Mouse (Mus musculus): ENCODE measurements at regions not wholly inside any gene's neighbourhood (a gene's known extent, or its start where the extent isn't known, plus 50 kb on each side); places are given as distances from the start of the nearest gene placed in this dataset.

DNA sequence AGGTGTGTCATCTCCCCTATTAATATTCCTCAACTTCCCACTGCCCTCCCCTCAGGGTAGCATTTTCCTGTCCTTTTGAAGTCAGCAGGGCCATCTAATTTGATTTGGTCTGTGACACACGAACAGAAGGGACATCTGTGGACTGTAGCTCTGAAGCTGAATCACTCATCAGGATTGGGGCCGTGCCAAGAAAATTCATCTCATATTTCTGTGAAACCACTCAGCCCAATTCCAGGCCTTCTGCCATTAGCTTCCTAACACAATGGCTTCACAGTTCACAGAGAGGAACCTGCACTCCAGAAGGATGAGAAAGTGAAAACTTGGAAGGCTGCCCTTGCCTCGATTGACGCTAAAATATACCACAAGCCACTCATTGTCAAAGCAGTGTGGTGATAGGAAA, 86.1 kb downstream of the Abhd5 start:
- WGBS = 71% methylated on average over 4 of the region's 4 CpGs
- Histone ChIP-seq H3K4me1 (ENCODE audit: control insufficient read depth, insufficient read depth, low read length) (no peaks in the 10 kb centered on the region), H3K27ac (replicated peaks; ENCODE audit: low read depth, low read length) (no peak overlapping the region), H3K9ac (replicated peaks; ENCODE audit: low read length) (no peak overlapping the region), H3K4me3 (replicated peaks; ENCODE audit: low read depth, low read length) (no peak overlapping the region), H3K36me3 (ENCODE audit: control insufficient read depth, insufficient read depth, low read length) (no peaks in the 10 kb centered on the region), H3K27me3 (ENCODE audit: control insufficient read depth, insufficient read depth, low read length) (no peaks in the 10 kb centered on the region), H3K9me3 (ENCODE audit: control insufficient read depth, low read length) (no peaks in the 10 kb centered on the region), H3K4me2 (ENCODE audit: low read length) (no peak overlapping the region)
- no peak for ATAC-seq (ENCODE audit: low FRiP score, low TSS enrichment)
- no peak for DNase-seq

DNA sequence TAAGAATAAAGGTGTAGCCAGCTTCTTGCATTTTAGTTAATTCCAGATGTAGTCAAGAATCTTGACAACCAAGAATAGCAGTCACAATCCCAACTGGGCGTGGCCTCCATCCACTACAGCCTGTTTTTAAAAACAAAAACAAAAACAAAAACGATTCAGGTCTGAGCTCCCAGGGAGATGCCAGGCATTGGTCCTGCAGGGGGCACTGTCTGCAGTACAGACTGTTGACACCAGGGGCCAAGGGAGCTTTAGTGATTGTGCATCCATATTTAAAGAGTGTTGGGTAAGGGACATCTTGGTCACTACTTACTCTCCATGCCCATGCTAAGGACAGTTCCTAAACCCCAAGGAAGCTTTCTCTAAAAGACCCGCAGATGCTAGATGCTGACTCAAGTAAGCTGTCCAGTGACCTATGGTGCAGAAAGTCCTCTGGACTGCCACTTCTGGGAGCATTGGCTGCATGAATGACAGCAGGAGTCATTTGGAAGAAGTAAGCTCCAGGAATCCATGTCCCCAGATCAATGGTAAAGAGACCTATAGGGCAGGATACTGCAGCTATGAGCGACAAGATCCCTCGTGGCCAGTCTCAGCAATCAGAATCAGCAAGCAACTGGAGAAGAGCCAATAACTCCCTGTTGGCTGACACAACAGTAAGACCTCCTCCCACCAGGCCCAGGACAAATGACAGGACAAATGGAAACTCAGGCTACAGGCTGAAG, 95.1 kb downstream of the Abhd5 start:
- DNase-seq = no peak
- H3K27ac ChIP-seq (replicated peaks; ENCODE audit: low read depth, low read length) = no peak overlapping the region
- no peak overlapping the region for H3K4me2 ChIP-seq (ENCODE audit: low read length)
- no peaks in the 10 kb centered on the region for H3K9me3 ChIP-seq (ENCODE audit: control insufficient read depth, low read length)
- H3K4me1 ChIP-seq (ENCODE audit: control insufficient read depth, insufficient read depth, low read length) = no peaks in the 10 kb centered on the region
- H3K9ac ChIP-seq (replicated peaks; ENCODE audit: low read length) = no peak overlapping the region
- H3K27me3 ChIP-seq (ENCODE audit: control insufficient read depth, insufficient read depth, low read length) = no peaks in the 10 kb centered on the region
- H3K36me3 ChIP-seq (ENCODE audit: control insufficient read depth, insufficient read depth, low read length) = no peaks in the 10 kb centered on the region
- no peak overlapping the region for H3K4me3 ChIP-seq (replicated peaks; ENCODE audit: low read depth, low read length)
- no peak for ATAC-seq (ENCODE audit: low FRiP score, low TSS enrichment)
- WGBS = 76% methylated on average over 5 of the region's 5 CpGs

DNA sequence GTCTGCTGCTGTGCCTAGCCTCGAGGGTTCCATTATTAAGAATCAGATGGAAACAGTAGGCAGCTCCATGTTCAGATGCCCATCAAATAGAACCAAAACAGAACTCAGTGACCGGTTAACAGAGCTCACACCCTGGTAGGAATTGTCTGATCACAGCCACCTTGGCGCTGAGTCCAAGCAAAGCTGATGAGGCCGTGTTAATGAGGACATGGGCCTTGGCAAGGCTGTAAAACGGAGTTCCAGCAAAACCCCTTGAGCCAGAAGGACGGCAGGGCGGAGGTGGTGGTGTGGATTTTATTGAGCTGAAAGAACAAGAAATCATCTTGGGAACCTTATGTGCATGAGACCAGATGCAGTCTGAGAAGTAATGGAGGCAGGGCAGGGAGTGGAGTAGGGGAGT, 96.2 kb downstream of the Abhd5 start:
- no peaks in the 10 kb centered on the region for H3K4me1 ChIP-seq (ENCODE audit: control insufficient read depth, insufficient read depth, low read length)

DNA sequence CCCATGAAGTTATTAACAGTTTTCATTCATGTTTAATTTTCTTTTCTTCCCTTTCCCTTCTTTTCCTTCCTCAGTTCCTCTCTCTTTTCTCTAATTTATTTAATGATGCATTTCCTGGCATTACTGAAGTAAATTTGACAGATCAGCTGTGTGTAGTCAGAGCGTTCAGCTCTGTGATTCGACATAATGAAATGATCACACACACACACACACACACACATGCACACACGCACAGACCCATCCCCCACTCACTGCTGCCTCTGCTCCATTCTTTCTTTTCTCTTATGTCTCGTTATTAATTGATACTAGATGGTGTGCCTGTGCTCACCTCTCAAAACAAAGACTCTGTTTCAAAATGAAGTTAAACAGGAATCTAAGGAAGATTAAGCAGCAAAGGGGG, 96.9 kb downstream of the Abhd5 start:
- DNase-seq (peak; percentile 46), ATAC-seq (ENCODE audit: low FRiP score, low TSS enrichment) (no peak)
- no peak overlapping the region for H3K4me2 ChIP-seq (ENCODE audit: low read length)
- no peak overlapping the region for H3K4me3 ChIP-seq (replicated peaks; ENCODE audit: low read depth, low read length)
- no peaks in the 10 kb centered on the region for H3K27me3 ChIP-seq (ENCODE audit: control insufficient read depth, insufficient read depth, low read length)
- H3K4me1 ChIP-seq (ENCODE audit: control insufficient read depth, insufficient read depth, low read length) = no peaks in the 10 kb centered on the region
- no peak overlapping the region for H3K27ac ChIP-seq (replicated peaks; ENCODE audit: low read depth, low read length)
- 55% methylated on average over 4 of the region's 4 CpGs for WGBS
- H3K36me3 ChIP-seq (ENCODE audit: control insufficient read depth, insufficient read depth, low read length) = no peaks in the 10 kb centered on the region
- no peaks in the 10 kb centered on the region for H3K9me3 ChIP-seq (ENCODE audit: control insufficient read depth, low read length)
- no peak overlapping the region for H3K9ac ChIP-seq (replicated peaks; ENCODE audit: low read length)

More for the DNA sequence above, 96.2 kb downstream of the Abhd5 start:
- Histone ChIP-seq H3K4me3 (replicated peaks; ENCODE audit: low read depth, low read length) (no peak overlapping the region), H3K9ac (replicated peaks; ENCODE audit: low read length) (no peak overlapping the region), H3K27me3 (ENCODE audit: control insufficient read depth, insufficient read depth, low read length) (no peaks in the 10 kb centered on the region), H3K36me3 (ENCODE audit: control insufficient read depth, insufficient read depth, low read length) (no peaks in the 10 kb centered on the region), H3K27ac (replicated peaks; ENCODE audit: low read depth, low read length) (no peak overlapping the region), H3K4me2 (ENCODE audit: low read length) (no peak overlapping the region), H3K9me3 (ENCODE audit: control insufficient read depth, low read length) (no peaks in the 10 kb centered on the region)
- 86% methylated on average over 7 of the region's 7 CpGs for WGBS
- ATAC-seq (ENCODE audit: low FRiP score, low TSS enrichment) (no peak), DNase-seq (no peak)

DNA sequence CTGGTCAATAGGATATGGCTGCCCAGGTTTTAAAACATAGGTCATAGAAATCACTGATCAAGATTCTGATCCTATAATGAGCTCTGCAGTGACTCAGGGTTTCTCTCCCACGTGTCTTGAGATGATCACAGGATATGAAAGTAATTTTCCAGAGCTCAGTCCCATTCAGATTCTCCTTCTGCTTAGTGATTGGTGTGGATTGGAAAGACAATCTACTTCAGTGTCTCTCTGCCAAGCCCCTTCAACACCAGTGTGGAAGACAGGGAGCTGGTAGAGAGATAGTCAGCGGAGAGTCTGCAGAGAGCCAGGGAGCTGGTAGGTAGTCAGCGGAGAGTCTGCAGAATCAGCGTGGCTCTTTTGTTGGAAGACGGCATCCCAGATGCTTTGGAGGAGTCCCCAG, 99.1 kb downstream of the Abhd5 start:
- no peak overlapping the region for H3K4me2 ChIP-seq (ENCODE audit: low read length)
- ATAC-seq (ENCODE audit: low FRiP score, low TSS enrichment) (no peak), DNase-seq (no peak)
- no peak overlapping the region for H3K27ac ChIP-seq (replicated peaks; ENCODE audit: low read depth, low read length)
- 72% methylated on average over 5 of the region's 5 CpGs for WGBS
- H3K9ac ChIP-seq (replicated peaks; ENCODE audit: low read length) = no peak overlapping the region
- H3K4me3 ChIP-seq (replicated peaks; ENCODE audit: low read depth, low read length) = no peak overlapping the region
- H3K4me1 ChIP-seq (ENCODE audit: control insufficient read depth, insufficient read depth, low read length) = no peaks in the 10 kb centered on the region
- H3K27me3 ChIP-seq (ENCODE audit: control insufficient read depth, insufficient read depth, low read length) = no peaks in the 10 kb centered on the region
- no peaks in the 10 kb centered on the region for H3K36me3 ChIP-seq (ENCODE audit: control insufficient read depth, insufficient read depth, low read length)
- no peaks in the 10 kb centered on the region for H3K9me3 ChIP-seq (ENCODE audit: control insufficient read depth, low read length)

DNA sequence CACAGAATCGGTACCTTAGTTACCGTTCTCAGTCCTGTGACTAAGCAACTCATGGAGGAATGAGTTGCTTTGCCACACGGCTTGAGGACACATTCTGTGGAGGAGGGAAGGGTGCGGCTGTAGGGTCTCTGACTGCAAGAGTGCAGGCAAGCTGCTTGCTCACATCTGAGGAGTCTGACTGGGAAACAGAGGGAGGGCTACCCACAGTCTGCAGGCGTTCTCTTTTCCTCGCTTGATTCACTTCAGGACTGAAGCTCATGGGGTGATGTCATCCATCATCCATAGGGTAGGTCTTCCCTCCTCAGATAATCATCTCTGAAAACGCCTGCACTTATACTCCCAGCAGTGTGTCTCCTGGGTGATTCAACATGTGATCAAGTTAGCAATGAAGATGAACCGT, 103.9 kb downstream of the Abhd5 start:
- Histone ChIP-seq H3K9me3 (ENCODE audit: control insufficient read depth, low read length) (no peaks in the 10 kb centered on the region), H3K27ac (replicated peaks; ENCODE audit: low read depth, low read length) (no peak overlapping the region), H3K4me3 (replicated peaks; ENCODE audit: low read depth, low read length) (no peak overlapping the region), H3K9ac (replicated peaks; ENCODE audit: low read length) (no peak overlapping the region), H3K4me2 (ENCODE audit: low read length) (no peak overlapping the region), H3K27me3 (ENCODE audit: control insufficient read depth, insufficient read depth, low read length) (no peaks in the 10 kb centered on the region), H3K36me3 (ENCODE audit: control insufficient read depth, insufficient read depth, low read length) (no peaks in the 10 kb centered on the region), H3K4me1 (ENCODE audit: control insufficient read depth, insufficient read depth, low read length) (no peaks in the 10 kb centered on the region)
- no peak for DNase-seq
- 81% methylated on average over 8 of the region's 8 CpGs for WGBS
- ATAC-seq (ENCODE audit: low FRiP score, low TSS enrichment) = no peak

DNA sequence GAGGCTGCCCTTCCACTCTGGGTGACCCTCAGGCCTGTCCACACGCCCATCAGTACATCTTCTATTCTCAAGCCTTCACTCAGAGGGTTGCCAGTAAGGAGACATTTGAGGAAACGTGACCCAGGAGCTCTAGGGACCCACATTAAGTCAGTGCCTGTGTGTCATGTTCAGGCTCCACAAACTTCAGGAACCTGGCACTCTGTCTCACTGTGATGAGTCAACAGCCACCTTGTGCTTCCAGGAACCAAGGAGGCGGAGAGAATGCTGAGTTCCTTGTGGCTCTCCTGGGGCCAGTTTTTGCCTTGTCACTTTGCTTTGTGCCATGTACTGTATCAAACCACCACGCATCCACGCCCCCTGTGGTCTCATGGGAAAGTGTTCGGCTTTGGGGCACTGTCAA, 104.4 kb downstream of the Abhd5 start:
- H3K9ac ChIP-seq (replicated peaks; ENCODE audit: low read length) = no peak overlapping the region
- no peaks in the 10 kb centered on the region for H3K27me3 ChIP-seq (ENCODE audit: control insufficient read depth, insufficient read depth, low read length)
- ATAC-seq (ENCODE audit: low FRiP score, low TSS enrichment) (no peak), DNase-seq (no peak)
- no peak overlapping the region for H3K27ac ChIP-seq (replicated peaks; ENCODE audit: low read depth, low read length)
- no peaks in the 10 kb centered on the region for H3K36me3 ChIP-seq (ENCODE audit: control insufficient read depth, insufficient read depth, low read length)
- H3K4me2 ChIP-seq (ENCODE audit: low read length) = no peak overlapping the region
- no peak overlapping the region for H3K4me3 ChIP-seq (replicated peaks; ENCODE audit: low read depth, low read length)
- WGBS = 76% methylated on average over 6 of the region's 6 CpGs
- H3K4me1 ChIP-seq (ENCODE audit: control insufficient read depth, insufficient read depth, low read length) = no peaks in the 10 kb centered on the region
- H3K9me3 ChIP-seq (ENCODE audit: control insufficient read depth, low read length) = no peaks in the 10 kb centered on the region

DNA sequence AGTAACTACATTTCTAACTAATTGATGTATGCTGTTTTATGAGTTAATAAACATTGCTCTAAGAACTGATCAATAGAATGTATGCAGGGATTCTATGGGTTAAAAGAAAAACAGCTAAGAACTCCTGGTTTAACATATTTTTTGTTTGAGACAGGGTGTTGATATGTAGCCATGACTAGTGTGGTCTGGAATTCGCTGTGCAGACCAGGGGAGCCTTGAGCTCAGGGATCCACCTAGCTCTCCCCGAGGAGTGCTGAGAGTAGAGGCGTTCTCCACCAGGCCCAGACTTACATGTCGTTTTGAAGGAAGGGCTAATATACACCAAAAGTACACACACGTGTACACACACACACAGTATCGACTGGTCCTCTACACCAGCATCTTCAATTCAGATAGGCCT, 108.1 kb downstream of the Abhd5 start:
- H3K36me3 ChIP-seq (ENCODE audit: control insufficient read depth, insufficient read depth, low read length) = no peaks in the 10 kb centered on the region
- no peak overlapping the region for H3K4me2 ChIP-seq (ENCODE audit: low read length)
- no peaks in the 10 kb centered on the region for H3K27me3 ChIP-seq (ENCODE audit: control insufficient read depth, insufficient read depth, low read length)
- no peaks in the 10 kb centered on the region for H3K4me1 ChIP-seq (ENCODE audit: control insufficient read depth, insufficient read depth, low read length)
- DNase-seq (no peak), ATAC-seq (ENCODE audit: low FRiP score, low TSS enrichment) (no peak)
- 84% methylated on average over 6 of the region's 6 CpGs for WGBS
- no peak overlapping the region for H3K9ac ChIP-seq (replicated peaks; ENCODE audit: low read length)
- no peaks in the 10 kb centered on the region for H3K9me3 ChIP-seq (ENCODE audit: control insufficient read depth, low read length)
- H3K27ac ChIP-seq (replicated peaks; ENCODE audit: low read depth, low read length) = no peak overlapping the region
- no peak overlapping the region for H3K4me3 ChIP-seq (replicated peaks; ENCODE audit: low read depth, low read length)

DNA sequence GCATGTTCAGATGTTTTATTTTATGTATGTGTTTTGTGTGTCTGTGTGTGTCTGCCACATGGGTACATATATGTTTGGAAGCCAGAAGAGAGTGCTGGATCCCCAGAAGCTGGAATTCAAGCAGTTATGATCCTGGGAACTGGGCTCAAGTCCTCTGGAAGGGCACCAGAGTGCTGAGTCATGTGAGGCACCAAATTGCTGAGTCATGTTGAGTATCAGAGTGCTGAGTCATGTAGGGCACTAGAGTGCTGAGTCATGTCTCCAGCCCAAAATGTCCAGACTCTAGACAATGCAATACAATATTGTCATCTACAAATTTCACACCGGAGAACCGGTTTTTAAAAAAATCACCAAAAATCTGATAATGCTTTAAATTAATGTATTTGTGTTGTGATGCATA, 120.1 kb downstream of the Abhd5 start:
- Histone ChIP-seq H3K4me3 (replicated peaks; ENCODE audit: low read depth, low read length) (no peak overlapping the region), H3K4me1 (ENCODE audit: control insufficient read depth, insufficient read depth, low read length) (no peaks in the 10 kb centered on the region), H3K27me3 (ENCODE audit: control insufficient read depth, insufficient read depth, low read length) (no peaks in the 10 kb centered on the region), H3K36me3 (ENCODE audit: control insufficient read depth, insufficient read depth, low read length) (no peaks in the 10 kb centered on the region), H3K9me3 (ENCODE audit: control insufficient read depth, low read length) (no peaks in the 10 kb centered on the region), H3K4me2 (ENCODE audit: low read length) (no peak overlapping the region), H3K27ac (replicated peaks; ENCODE audit: low read depth, low read length) (no peak overlapping the region), H3K9ac (replicated peaks; ENCODE audit: low read length) (no peak overlapping the region)
- ATAC-seq (ENCODE audit: low FRiP score, low TSS enrichment) (no peak), DNase-seq (no peak)
- WGBS = 95% methylated on average over 2 of the region's 2 CpGs
